Mouse (Mus musculus): Measurements from ENCODE around the gene Prrt4. TPM values are rescaled to one million over a fixed set of nuclear protein-coding genes. Genes with fewer than 3 reads are reported as not detected.
A peak's percentile ranks its signal among the peaks of the same experiment; 100 is the strongest.

The Prrt4 gene
- total RNA-seq, 2 experiments from 2014 or later = 2.6 to 2.7 TPM

GRCm38 (mm10) chr6:29193961-29194750 lies 14.8 kb upstream of the Prrt4 start:
- Histone ChIP-seq H3K4me3 (no peak overlapping the region), H3K27ac (no peak overlapping the region)
- no peak for TF ChIP-seq CTCF (conservative IDR thresholded peaks at IDR 0.05)
- no peak for DNase-seq (ENCODE audit: low spot score in 2 of 2)

DNA sequence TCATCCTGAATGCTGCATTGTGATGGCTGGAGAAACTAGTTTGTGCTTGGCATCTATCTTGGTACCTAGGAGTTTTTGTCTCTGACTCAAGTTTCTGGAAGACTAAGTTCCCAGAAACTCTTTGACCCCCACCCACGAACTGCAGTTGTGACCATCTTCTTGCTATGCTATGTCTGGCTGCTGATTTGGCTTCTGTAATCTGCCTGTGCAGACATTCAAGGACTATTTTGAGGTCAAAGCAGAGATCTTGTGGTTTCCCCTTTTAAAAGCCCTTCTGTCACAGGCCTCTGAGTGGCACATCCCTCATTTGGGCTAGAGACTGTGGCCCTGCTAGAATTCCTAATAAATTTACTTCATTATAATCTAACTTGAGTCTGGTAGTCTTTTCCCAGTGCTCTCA lies 8.6 kb upstream of the Prrt4 start:
- Histone ChIP-seq H3K4me3 (no peak overlapping the region), H3K27ac (no peak overlapping the region)
- no peak for TF ChIP-seq CTCF (conservative IDR thresholded peaks at IDR 0.05)
- DNase-seq (ENCODE audit: low spot score in 2 of 2) = no peak

DNA sequence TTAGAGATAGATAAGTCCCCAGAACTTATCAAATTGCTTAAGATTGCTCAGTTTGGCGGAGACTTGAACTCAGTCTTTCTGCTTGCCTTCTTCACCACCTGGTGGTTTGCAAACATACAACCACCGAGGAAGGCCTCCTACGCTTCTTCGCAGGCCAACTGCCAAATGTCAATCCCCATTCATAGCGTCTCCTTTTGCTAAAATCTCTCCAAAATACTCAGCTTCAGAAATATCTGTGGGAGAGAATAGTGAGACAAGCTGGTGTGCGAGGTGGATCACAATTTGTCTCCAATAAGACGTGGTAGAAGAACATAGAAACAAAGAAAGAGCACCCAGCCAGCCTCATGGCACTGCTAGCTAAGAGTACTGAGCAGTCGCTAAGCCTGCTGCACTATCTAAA lies 459 bp upstream of the Prrt4 start:
- DNase-seq (ENCODE audit: low spot score in 2 of 2) = peak; percentile 68 to 80
- Histone ChIP-seq H3K27ac (peak overlapping the region; percentile 86; the same call in 1 of the 2 replicates), H3K4me3 (peak overlapping the region; percentile 67)

DNA sequence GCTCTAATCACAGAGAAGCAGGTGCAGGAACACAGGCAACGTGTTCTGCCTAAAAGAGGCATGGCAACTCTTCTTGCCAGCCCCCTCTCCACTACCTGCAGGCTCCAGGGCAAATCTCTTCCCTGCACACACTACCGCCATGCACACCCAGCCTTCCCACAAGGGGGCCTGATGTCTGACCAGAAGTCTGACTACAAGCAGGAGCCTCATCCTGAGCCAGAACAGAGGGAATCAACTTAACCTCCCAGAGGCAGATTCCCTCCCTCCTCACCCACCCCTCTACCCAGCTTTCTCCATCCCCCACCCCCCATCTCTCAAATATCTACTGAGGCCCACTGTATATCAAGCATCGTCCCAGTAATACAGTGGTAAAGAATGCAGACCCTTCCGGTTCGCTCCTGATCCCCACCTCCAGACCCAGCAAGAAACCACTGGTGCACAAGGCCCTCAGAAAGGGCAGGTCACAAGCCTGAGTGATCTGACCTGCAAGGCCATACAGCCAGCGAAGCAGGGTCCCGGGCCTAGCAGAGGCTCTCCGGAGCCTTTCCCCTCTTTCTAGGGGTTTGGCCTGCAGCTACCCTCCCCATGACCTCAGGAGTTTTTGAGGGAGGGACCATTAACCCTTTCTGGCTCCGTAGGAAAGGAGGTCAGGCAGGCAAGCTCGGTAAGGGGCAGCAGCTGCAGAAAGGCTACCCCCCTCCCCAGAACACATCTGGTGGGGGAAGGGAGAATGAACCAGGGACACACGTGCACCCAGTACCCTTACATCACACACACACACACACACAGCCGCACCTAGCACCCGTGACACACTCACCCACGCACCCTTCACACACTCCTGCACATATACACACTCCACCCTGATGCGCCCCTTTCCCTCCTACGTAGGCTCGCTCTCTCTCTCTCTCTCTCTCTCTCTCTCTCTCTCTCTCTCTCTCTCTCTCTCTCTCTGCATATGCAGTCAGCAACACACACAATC lies 1.2 kb downstream of the Prrt4 start:
- TF ChIP-seq CTCF (conservative IDR thresholded peaks at IDR 0.05) = peak; percentile 45
- peak overlapping the region; percentile 67 for H3K4me3 ChIP-seq
- no peak for DNase-seq (ENCODE audit: low spot score in 2 of 2)
- H3K27ac ChIP-seq = no peak overlapping the region

More for the DNA sequence above, 459 bp upstream of the Prrt4 start:
- 0 out of 2 replicates have a peak, but pooled peaks have one; percentile 19 for TF ChIP-seq CTCF (conservative IDR thresholded peaks at IDR 0.05)

GRCm38 (mm10) chr6:29175113-29175512 lies 4.3 kb downstream of the Prrt4 start:
- DNase-seq (ENCODE audit: low spot score in 2 of 2) = no peak
- Histone ChIP-seq H3K4me3 (no peak overlapping the region), H3K27ac (no peak overlapping the region)
- TF ChIP-seq CTCF (conservative IDR thresholded peaks at IDR 0.05) = no peak

- H3K4me3 ChIP-seq = no peak overlapping the region
- no peak for TF ChIP-seq CTCF (conservative IDR thresholded peaks at IDR 0.05)
- no peak overlapping the region for H3K27ac ChIP-seq
- DNase-seq (ENCODE audit: low spot score in 2 of 2) = no peak
Measured at GRCm38 (mm10) chr6:29174368-29174767, 5.0 kb downstream of the Prrt4 start.

GRCm38 (mm10) chr6:29170952-29171388 lies 8.4 kb downstream of the Prrt4 start:
- TF ChIP-seq CTCF (conservative IDR thresholded peaks at IDR 0.05) = peak; percentile 96
- DNase-seq (ENCODE audit: low spot score in 2 of 2) = peak; percentile 34 to 71
- Histone ChIP-seq H3K27ac (peak overlapping the region; percentile 52), H3K4me3 (peak overlapping the region; percentile 64)

DNA sequence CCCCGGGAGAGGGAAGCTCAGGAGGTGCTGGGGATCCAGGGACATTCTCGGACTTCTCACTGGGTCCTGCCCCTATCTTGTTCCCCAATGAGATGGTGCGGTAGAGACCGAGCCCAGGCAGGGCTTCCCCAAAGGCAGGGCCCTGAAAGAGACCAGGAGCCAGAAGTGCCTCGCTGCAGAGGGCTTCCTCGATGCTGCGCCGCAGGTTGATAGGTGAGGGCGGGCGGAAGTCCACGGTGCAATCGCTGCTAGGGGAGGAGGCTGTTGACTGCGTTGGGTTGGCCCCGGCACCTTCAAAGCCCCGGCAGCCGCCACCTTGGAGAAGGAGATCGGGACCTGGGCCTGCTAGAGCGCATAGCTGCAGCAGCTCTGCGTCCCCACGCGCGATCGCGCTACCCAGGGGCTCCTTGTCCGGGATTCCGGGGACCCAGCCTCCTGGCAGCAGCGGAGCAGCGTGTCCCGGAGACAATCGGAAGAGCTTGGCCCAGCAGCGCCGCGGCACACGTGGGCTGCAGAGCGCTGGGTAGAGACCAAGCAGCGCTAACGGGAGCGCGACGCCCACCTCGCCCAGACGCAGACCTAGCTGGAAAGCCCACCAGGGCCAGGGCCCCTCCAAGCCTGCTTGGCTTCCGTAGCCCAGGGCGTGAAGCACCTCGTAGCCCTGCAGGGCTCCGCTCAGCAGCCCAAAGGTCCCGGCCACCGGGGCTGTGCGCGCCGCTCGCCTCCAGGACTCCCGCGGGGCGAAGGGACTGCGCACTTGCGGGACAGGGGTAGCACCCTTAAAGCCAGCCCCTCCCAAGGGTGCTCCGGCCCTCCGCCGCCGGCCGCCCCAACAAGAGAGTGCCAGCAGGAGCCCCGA lies 9.1 kb downstream of the Prrt4 start:
- no peak for TF ChIP-seq CTCF (conservative IDR thresholded peaks at IDR 0.05)
- peak overlapping the region; percentile 52 for H3K27ac ChIP-seq
- peak overlapping the region; percentile 64 for H3K4me3 ChIP-seq
- no peak for DNase-seq (ENCODE audit: low spot score in 2 of 2)

DNA sequence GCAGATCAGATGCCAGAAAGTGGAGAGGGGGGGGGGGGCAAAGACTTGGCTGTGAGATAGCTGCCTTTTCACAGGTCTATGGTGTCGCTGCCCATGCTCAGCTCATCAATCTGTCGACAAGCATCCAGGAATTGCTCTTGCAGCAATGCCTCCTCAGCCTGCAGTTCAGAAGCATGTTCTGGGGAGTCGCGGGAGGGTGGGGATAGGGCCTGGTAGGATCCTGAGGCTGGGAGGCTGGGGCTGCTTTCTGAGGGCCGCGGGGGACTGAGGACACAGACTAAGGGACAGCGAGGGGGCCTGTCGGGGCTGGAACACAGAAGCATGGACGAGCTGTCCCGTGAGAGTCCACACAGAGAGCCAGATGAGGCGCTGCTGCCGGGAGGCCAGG lies 9.7 kb downstream of the Prrt4 start:
- peak overlapping the region; percentile 52; the same call in 1 of the 2 replicates for H3K27ac ChIP-seq
- DNase-seq (ENCODE audit: low spot score in 2 of 2) = no peak
- H3K4me3 ChIP-seq = 0 out of 2 replicates have a peak overlapping the region, but pooled peaks have one; percentile 64
- TF ChIP-seq CTCF (conservative IDR thresholded peaks at IDR 0.05) = no peak

DNA sequence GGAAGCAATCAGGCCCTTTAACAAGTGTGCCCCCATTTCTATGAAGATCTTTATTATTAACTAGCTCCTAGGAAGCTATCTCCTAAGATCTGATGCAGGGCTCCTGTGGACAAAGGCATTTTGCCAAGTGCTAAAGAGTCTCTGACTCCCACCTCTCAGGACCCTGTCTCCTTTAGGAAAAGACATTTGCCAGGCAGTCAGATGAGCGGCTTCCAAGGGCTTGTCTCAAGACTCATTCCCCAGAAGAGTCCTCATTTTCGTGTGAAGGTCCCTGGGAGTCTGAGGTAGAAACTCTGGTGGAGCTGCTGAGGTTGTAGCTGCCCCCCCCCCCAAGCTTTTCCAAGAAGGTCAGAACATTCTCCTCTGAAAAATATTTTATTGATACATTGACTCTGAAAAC lies 10.5 kb downstream of the Prrt4 start:
- DNase-seq (ENCODE audit: low spot score in 2 of 2) = no peak
- Histone ChIP-seq H3K27ac (no peak overlapping the region), H3K4me3 (no peak overlapping the region)
- TF ChIP-seq CTCF (conservative IDR thresholded peaks at IDR 0.05) = no peak

- H3K4me3 ChIP-seq = no peak overlapping the region
- DNase-seq (ENCODE audit: low spot score in 2 of 2) = peak; percentile 65 to 67
- H3K27ac ChIP-seq = 0 out of 2 replicates have a peak overlapping the region, but pooled peaks have one; percentile 28
- peak; percentile 86 for TF ChIP-seq CTCF (conservative IDR thresholded peaks at IDR 0.05)
Measured at GRCm38 (mm10) chr6:29166196-29166595, 13.2 kb downstream of the Prrt4 start.
